Mouse (Mus musculus) Patski (cell line): ENCODE measurements at regions not wholly inside any gene's neighbourhood (a gene's known extent, or its start where the extent isn't known, plus 50 kb on each side); places are given as distances from the start of the nearest gene placed in this dataset.

Experiments used
- ATAC-seq: fragments of 100-300 bp; one replicate; pipeline ENCODE4 v1.8.0; 2021
- CTCF ChIA-PET: fragments of 350-600 bp; sonication (Branson Sonifier 250); formaldehyde crosslinking; loops from one replicate; lab custom pipeline; 2022; ENCODE audit warnings: inconsistent platforms; lab: Charles Lee
- POLR2A ChIA-PET: fragments of 350-600 bp; sonication (Branson Sonifier 250); formaldehyde crosslinking; loops from one replicate; lab custom pipeline; 2022; ENCODE audit warnings: antibody characterized with exemption, inconsistent platforms; lab: Charles Lee
- DNase-seq: peaks from one replicate; pipeline ENCODE4 v3.0.0-alpha.2; 2011; ENCODE audit warnings: low read depth, low spot score
- H3K27me3 ChIP-seq: fragments of 371-371 bp; one replicate; pipeline ENCODE4 v1.5.1; 2021
- CTCF ChIP-seq: fragments of 100-300 bp; IDR thresholded peaks from one replicate; pipeline ENCODE4 v1.5.1; 2021
- in situ Hi-C: fragments of 300-500 bp; cut with MboI; formaldehyde crosslinking; loops from 3 replicates; pipeline ENCODE4 v1.11.1; 2018; ENCODE audit warnings: low pct_unique_long_range_greater_than_20kb, mixed read lengths

- ATAC-seq (no peak), DNase-seq (no peak)
- H3K27me3 ChIP-seq, result no peaks in the 10 kb centered on the region
- POLR2A ChIA-PET, result no interaction called here
- TF ChIP-seq CTCF, result no peak
- in situ Hi-C loops, result no loop called here
- CTCF ChIA-PET, result interaction anchor here (1.5 kb wide), 1 partner anchor 17 kb away, joined by 4 read pairs; no protein-coding TSS in a partner anchor
These were observed 61.9 kb upstream of the Znrf2 start for GRCm38 (mm10) chr6:54754810-54755209.

GRCm38 (mm10) chr6:54757511-54757911 lies 59.2 kb upstream of the Znrf2 start:
- POLR2A ChIA-PET, result interaction anchor here (0.6 kb wide), 1 partner anchor 1611 kb away, joined by 3 read pairs; no protein-coding TSS in a partner anchor
- DNase-seq, result no peak
- no peaks in the 10 kb centered on the region for H3K27me3 ChIP-seq
- in situ Hi-C loops, result no loop called here
- ATAC-seq, result no peak
- TF ChIP-seq CTCF, result no peak
- CTCF ChIA-PET, result interaction anchor here (1.2 to 2.2 kb wide), 2 partner anchors 9 to 29 kb away, joined by 3 to 6 read pairs; no protein-coding TSS in a partner anchor

- CTCF ChIA-PET, result interaction anchor here (1.2 to 2.2 kb wide), 2 partner anchors 9 to 30 kb away, joined by 3 to 6 read pairs; no protein-coding TSS in a partner anchor
- in situ Hi-C loops, result no loop called here
- no peak for ATAC-seq
These were observed 58.6 kb upstream of the Znrf2 start for GRCm38 (mm10) chr6:54758112-54758511.

GRCm38 (mm10) chr6:54759263-54759662 lies 57.5 kb upstream of the Znrf2 start:
- no peaks in the 10 kb centered on the region for H3K27me3 ChIP-seq
- TF ChIP-seq CTCF, result no peak
- CTCF ChIA-PET, result no interaction called here
- POLR2A ChIA-PET, result no interaction called here
- in situ Hi-C loops, result no loop called here
- no peak for ATAC-seq
- no peak for DNase-seq

More at GRCm38 (mm10) chr6:54758112-54758511, 58.6 kb upstream of the Znrf2 start:
- POLR2A ChIA-PET, result interaction anchor here (0.6 kb wide), 1 partner anchor 1612 kb away, joined by 3 read pairs; no protein-coding TSS in a partner anchor
- DNase-seq, result no peak
- no peak for TF ChIP-seq CTCF
- H3K27me3 ChIP-seq, result no peaks in the 10 kb centered on the region

- ATAC-seq (no peak), DNase-seq (no peak)
- POLR2A ChIA-PET, result no interaction called here
- CTCF ChIA-PET, result no interaction called here
- TF ChIP-seq CTCF, result no peak
- no peaks in the 10 kb centered on the region for H3K27me3 ChIP-seq
- in situ Hi-C loops, result no loop called here
These were observed 56.7 kb upstream of the Znrf2 start for GRCm38 (mm10) chr6:54759942-54760498.

- CTCF ChIA-PET, result no interaction called here
- TF ChIP-seq CTCF, result no peak
- in situ Hi-C loops, result no loop called here
- DNase-seq (no peak), ATAC-seq (no peak)
- H3K27me3 ChIP-seq, result no peaks in the 10 kb centered on the region
- POLR2A ChIA-PET, result no interaction called here
These were observed 56.2 kb upstream of the Znrf2 start for GRCm38 (mm10) chr6:54760541-54760940.

- H3K27me3 ChIP-seq, result no peaks in the 10 kb centered on the region
- ATAC-seq (no peak), DNase-seq (no peak)
- POLR2A ChIA-PET, result no interaction called here
- no peak for TF ChIP-seq CTCF
- CTCF ChIA-PET, result no interaction called here
- in situ Hi-C loops, result no loop called here
These were observed 54.7 kb upstream of the Znrf2 start for GRCm38 (mm10) chr6:54762021-54762420.

- DNase-seq, result no peak
- no peak for TF ChIP-seq CTCF
- no peak for ATAC-seq
- POLR2A ChIA-PET, result no interaction called here
- in situ Hi-C loops, result no loop called here
- H3K27me3 ChIP-seq, result no peaks in the 10 kb centered on the region
- CTCF ChIA-PET, result no interaction called here
These were observed 54.2 kb upstream of the Znrf2 start for GRCm38 (mm10) chr6:54762499-54762898.

GRCm38 (mm10) chr6:54763669-54764068 lies 53.0 kb upstream of the Znrf2 start:
- ChIA-PET POLR2A (no interaction called here), CTCF (interaction anchor here (0.7 to 1.2 kb wide), 2 partner anchors 31 to 46 kb away, joined by 3 to 4 read pairs; no protein-coding TSS in a partner anchor)
- ATAC-seq, result no peak
- in situ Hi-C loops, result no loop called here
- no peak for DNase-seq
- no peaks in the 10 kb centered on the region for H3K27me3 ChIP-seq
- TF ChIP-seq CTCF, result no peak

- ATAC-seq (no peak), DNase-seq (no peak)
- in situ Hi-C loops, result no loop called here
- no peaks in the 10 kb centered on the region for H3K27me3 ChIP-seq
- POLR2A ChIA-PET, result interaction anchor here (0.6 kb wide), 1 partner anchor 397 kb away, joined by 3 read pairs; no protein-coding TSS in a partner anchor
- CTCF ChIA-PET, result interaction anchor here (1.6 to 2.3 kb wide), 2 partner anchors 8 to 29 kb away, joined by 3 to 6 read pairs; no protein-coding TSS in a partner anchor
- TF ChIP-seq CTCF, result no peak
These were observed 51.0 kb upstream of the Znrf2 start for GRCm38 (mm10) chr6:54765715-54766114.

GRCm38 (mm10) chr6:54766485-54767112 lies 50.1 kb upstream of the Znrf2 start:
- H3K27me3 ChIP-seq, result no peaks in the 10 kb centered on the region
- POLR2A ChIA-PET, result interaction anchor here (0.6 to 0.9 kb wide), 2 partner anchors 28 to 135 kb away, joined by 3 to 9 read pairs; no protein-coding TSS in a partner anchor
- TF ChIP-seq CTCF, result no peak

More at GRCm38 (mm10) chr6:54766485-54767112, 50.1 kb upstream of the Znrf2 start:
- CTCF ChIA-PET, result interaction anchor here (1.6 to 2.3 kb wide), 2 partner anchors 9 to 28 kb away, joined by 3 to 6 read pairs; no protein-coding TSS in a partner anchor
- DNase-seq (no peak), ATAC-seq (no peak)
- in situ Hi-C loops, result no loop called here
